Mouse (Mus musculus) erythroblast, embryonic 14.5 days (primary cell): Measurements from ENCODE around the gene Sidt1.

ENCODE experiments used
- GATA1 ChIP-seq: IDR thresholded peaks from 2 replicates; pipeline ENCODE4 v1.6.1; 2012; ENCODE audit warnings: low read length, inconsistent platforms, mixed read lengths
- TAL1 ChIP-seq: IDR thresholded peaks from 3 replicates; pipeline ENCODE4 v1.6.1; 2012; ENCODE audit warnings: low read length, inconsistent platforms, mixed read lengths

DNA sequence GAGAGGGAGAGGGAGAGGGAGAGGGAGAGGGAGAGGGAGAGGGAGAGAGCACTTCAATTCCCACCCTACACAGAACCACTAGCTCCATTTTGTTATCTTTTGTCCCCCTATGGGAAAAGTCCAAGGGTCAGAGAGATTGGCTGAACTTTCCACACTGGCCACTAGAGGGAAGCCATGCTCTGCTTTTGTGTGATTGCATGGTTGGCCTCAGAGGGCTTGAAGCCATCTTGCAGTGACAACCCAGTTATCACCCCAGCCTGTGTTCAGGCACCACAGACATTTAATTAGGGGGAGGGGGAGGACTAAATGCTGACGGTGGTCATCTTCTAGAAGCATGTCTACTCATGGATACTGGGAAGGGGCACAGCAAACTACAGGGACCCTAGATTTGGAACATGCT is 90.4 kb downstream of the Sidt1 start:
- TF ChIP-seq GATA1: no peak
- TF ChIP-seq TAL1: no peak
